Mouse (Mus musculus) kidney, adult 11 months (tissue): ENCODE measurements around the gene Ski.
"Not testable (repeated sequence)": the region's sequence is repeated elsewhere in the genome, so short reads cannot be mapped to it uniquely, and the experiment has no call there.

Experiments
- DNase-seq: peaks from one replicate; pipeline ENCODE4 v3.0.0; 2022

Ski gene

DNA sequence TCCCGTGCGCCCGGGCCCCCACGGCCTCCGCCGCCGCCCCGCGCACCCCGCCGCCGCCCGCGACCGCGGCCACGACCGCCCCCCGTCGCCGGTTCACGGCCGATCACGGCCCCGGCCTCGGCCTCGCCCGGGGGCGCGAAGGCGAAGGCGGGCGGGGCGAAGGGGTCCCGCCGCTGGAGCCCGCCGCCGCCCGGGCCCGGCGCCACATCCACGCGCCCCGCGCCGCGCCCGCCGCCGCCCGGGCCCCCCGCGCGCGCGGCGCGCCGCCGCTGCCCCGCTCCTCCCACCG lies at the start of gene Ski:
Ski (minus strand) TSS at position 41 of the 289 bp plus-strand sequence.
- DNase-seq: no peak

DNA sequence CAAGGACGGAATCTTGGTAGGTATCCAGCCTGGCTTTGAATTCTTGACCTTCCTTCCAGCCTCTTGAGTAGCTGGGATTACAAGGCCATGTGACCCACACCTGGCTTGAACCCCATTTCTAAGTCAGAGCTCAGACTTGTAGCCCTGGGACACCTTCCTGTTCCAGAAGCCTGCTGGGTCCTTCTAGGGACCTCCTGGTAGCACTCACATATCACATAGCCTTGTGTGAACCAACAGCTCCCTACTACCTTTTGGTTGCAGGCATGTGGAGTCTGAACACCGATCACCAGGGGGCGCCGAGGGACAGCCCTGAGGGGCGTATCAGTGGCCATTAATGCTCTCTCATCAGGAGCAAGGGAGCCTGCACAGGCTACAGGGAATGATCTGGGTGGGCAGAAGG lies 46.0 kb upstream of the Ski start:
- DNase-seq: peak; percentile 45

DNA sequence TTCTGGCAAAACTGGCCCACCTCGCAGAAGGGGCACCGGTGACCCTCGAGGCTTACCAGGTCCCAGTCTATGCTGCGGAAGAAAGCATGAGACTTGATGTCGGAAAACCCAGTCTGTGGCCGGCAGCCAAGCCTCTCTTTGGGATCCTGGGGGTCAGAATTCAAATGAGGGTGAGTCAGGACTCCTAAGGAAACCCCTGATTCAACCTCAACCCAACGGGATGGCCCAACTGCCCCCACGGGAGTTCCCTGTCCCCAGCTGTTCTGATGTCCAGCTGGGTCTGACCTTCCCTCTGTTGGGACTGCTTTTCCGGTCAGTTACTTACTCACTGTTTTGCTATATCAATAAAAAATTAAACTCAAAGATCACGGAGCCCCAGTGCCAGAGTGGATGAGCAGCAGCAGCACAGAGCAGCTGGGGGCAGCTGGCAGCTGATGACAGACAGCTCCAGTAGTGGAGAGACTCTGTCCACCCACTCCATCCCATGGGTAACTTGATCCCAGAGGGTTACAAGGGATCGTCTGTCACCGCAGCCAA lies 45.3 kb upstream of the Ski start:
- DNase-seq: peak; percentile 25

DNA sequence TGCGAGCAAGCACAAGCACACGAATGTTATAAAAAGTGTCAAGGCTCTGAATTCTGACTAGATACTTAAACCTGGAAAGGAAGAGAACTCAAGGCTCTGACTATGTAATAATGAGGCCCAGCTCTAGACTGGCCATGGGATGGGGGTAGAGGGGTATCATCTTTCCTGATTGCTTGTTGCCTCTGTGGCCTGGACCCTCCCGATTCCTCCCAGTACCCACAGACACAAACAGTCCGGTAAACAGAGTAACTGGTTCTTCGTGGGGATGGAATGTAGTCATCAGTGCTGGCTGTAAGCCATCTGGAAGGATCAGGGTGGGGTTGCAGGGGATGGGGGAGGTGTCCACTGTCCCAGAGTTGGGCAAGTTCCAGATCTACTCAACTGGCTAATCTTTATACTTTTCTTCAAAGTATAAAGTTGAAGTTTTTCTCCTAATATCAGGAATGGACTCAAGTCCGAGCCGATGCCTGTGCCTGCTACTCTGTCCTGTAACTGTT lies 44.7 kb upstream of the Ski start:
- peak; percentile 18 for DNase-seq

DNA sequence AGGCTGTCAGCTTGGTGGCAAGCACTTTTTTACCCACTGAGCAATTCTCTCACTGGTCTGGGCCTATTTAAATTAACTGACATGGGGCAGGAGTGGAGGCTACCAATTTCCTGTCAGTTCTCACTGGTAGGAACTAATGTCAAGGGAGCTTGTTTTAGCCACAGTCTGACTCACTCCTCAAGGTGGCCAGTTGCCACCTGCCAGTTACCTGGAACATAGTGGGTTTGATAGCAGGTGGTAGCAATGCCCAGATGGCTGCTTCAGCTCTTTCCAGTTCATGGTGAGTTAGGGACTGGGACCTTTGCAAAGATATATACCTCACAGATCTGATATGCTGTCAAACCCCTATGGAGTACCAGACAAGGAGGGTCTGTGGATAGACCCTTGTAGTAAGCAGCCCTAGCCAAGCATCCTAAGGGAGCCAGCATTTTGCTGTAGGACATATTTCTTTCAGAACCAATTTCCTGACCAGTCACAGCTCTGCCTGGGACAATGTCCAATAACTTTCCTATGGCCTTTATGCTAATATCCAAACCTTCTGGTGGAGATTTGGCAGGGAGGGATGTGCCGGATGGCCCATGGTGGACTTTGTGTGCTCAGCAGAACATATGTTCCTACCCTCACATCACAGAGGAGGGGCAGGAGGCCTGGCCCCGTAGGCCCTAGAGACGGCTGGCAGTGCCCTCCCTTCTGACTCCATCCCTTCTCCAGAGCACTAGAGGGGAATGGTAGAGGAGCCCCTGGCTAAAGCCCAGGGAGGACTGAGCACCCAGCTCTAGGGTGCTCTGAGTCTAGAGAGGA lies 42.3 kb upstream of the Ski start:
- no peak for DNase-seq

DNA sequence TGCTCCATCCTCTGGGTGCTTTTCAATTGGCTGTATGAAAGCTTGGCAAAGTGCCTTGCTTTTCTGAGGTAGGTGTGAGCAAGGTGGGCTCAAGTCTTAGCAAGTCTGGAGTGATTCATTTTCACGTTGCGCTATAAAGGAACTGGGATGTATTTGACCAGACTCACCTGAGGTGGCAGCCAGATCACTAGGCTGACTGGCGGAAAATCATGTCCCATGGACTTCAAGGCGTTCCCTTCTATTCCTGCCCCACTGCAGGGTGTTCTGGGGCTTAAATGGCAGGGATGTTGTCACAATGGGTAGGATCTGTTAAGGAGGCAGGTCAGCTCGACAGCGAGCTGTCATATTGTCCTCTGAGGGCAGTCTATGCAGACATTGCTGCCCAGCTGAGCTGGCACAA lies 29.9 kb upstream of the Ski start:
- DNase-seq: no peak

DNA sequence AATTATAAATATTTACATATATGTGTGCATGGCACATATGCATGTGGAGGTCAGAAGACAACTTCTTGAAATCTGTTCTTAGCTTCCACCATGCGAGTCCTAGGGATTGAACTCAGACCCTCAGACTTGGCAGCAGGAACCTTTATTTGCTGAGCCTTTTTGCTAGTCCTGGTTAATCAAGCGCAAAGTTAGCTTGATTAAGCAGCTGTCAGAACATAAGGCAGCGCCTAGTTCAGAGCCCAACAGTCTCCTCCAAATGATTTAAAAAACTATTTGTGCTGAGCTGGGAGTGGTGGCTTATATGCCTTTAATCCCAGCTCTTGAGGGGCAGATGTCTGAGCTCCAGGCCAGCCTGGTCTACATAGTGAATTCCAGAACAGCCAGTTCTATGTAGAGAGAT lies 28.8 kb upstream of the Ski start:
- DNase-seq: no peak

DNA sequence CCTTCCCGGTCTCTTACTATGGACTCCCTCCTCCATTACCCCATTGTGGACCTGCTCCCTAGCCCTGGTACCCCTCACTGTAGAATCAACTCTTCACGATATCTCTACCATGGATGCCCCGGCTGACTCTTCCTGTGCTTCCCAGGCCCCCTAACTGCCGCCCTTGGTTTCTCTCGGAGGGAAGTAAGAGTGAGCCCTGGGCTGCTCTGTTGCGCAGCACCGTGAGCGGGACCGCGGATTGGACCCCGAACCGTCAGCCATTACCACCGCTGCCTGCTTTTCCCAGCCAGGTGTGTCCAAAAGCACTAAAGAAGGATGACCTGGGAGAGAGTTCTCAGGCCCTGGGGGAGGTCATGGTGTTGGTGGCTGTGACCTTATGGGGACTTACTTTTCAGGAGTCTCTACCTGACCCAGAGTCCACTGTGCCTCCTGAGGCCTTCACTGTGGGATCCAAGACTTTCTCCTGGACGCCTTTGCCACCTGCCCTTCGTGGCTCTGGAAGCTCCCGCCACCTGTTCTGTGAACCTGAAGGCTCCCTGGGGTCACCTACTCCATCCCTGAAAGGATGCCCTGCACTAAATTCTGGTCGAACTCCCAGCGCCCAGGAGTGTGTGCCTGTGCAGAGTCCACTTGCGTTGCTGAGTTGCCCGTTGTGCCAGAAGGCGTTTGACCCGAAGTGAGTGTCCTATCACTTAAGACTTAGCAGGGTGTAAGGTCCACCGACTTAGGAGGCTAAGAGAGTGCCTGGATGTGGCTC lies 28.1 kb upstream of the Ski start:
- DNase-seq: peak; percentile 78

DNA sequence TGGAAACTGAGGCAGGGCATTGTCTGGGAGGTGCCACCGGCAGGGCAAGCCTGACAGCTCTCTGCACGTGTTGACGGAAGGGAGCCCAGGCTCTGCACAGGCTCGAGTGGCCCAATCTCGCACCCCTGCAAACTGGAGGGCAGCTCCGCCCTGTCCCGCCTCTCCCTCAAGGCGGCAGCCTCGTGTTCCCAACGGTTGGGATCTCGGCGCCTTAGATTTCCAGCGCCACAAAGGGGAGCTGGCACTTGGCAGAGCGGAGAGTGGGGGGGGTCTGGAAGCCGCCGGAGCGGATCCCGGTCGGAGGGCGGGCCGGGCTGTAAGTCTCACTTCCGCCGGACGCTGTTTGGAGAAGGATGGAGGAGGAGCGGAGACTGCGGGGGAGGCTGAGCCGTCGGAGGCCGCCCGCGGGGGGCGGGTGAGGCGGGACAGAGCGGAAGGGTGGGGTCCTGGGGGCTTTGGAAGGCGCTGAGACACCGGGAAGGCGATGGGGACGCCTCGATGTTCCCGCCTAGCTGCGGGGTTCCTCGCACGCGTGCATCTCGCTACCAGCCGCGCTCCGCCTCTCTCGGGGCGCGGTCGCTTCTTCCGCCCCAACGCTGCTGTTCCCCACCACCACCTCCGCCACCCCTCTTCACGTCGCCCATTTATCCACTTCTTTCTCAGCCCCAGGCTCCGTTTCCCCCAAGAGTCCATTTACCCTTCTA lies 27.4 kb upstream of the Ski start, which contains the start of gene Faap20:
Faap20 (plus strand) TSS at position 155 of the 704 bp plus-strand sequence.
- peak; percentile 86 for DNase-seq

DNA sequence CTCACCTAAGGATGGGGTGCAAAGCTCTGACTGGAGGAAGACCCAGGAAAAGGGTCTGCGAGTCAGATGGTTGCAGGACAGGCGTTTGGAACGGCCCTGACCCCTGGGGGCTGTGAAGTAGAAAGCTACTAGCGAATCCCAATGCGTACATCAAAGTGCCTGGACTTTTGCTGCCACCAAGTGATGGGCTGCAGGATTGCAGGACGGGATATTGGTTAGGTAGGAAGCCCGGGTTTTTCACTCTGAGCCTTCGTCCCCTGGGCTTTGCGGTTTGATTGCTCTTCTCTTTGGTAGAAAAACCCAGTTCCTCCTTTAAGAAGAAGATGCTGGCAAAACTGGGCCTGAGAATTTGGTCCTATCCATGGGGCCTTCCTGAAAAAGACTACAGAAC lies 26.9 kb upstream of the Ski start:
- DNase-seq: peak; percentile 91

DNA sequence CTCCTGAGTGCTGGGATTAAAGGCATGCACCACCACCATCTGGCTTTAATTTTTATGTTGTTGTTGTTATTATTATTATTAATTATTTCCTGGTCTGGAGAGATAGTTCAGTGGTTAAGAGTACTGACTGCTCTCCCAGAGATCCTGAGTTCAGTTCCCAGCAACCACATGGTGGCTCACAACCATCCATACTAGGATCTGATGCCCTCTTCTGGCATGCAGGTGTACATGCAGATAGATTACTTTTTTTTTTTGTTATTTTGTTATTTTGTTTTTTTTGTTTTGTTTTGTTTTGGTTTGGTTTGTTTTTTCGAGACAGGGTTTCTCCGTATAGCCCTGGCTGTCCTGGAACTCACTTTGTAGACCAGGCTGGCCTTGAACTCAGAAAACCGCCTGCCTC lies 25.7 kb upstream of the Ski start:
- DNase-seq: not testable (repeated sequence)

DNA sequence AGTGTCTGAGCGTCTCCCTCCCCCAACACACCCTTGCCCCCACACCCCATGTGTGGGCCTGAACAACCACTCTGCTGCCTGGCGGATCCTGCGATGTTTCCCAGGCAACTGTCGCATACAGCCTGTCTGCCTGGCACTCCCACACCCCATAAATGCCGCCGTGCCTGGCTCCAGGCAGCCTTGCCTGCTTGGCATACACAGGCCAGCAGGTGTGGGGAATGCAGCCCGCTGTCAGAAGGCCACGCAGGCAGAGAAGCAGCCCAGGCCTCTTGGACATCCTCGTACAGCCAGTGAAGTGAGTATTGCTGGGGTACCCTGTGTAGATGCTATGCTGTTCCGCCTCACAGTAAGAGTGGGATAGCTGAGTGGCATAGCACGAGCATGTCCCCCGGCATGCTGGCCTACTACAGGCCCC lies 24.3 kb upstream of the Ski start:
- peak; percentile 46 for DNase-seq

DNA sequence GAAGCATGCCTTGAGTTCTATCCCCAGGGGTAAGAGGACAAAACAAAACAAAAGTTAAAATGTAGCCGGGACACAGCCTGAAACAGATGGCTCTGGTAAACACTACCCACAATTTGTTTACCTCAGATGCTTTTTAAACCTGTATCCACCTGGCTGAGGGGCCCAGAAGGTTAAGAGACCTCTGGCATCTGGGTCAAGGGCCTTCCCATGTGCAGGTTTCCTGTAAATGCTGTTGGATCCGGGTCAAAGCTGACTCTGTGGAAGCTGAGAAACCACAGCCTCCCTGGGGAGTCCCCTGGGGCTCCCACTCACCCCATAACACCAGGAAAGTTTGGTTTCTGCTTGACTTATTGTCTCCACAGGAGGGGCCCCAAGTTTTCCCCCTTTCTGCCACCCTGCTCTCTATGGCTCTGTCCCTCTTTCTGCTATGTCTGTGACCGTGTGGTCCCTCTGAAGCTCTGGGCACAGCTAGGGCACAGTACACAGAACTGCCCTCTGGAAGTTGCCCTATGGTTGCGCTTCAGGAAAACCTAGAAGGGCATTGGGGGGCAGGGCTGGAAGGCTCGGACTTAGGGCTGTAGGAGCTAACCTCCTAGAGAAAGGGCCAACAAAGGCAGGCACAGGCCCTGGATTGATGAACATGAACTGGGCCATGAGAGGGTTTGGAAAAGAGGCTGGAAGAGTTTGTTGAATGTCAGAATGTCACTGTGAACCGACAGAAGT lies 23.5 kb upstream of the Ski start:
- peak; percentile 80 for DNase-seq

DNA sequence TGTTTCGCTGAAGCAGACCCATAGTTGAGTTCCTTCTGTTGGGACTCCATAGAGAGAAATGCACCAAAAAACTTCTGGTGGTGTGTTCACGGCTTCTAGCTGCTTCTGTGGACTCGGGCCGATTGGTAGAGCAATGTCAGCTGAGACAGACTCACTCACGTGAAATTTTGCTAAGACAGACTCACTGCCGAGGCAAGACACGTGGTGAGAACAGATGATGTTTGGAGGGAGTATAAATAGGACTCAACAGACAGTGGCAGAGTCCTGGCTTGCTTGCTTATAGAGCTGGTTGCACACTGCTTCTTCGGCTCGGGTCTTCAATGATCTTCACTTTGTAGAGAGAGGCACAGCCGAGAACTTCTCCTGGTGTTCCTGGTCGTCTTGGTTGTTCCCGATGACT lies 20.8 kb upstream of the Ski start:
- no peak for DNase-seq

DNA sequence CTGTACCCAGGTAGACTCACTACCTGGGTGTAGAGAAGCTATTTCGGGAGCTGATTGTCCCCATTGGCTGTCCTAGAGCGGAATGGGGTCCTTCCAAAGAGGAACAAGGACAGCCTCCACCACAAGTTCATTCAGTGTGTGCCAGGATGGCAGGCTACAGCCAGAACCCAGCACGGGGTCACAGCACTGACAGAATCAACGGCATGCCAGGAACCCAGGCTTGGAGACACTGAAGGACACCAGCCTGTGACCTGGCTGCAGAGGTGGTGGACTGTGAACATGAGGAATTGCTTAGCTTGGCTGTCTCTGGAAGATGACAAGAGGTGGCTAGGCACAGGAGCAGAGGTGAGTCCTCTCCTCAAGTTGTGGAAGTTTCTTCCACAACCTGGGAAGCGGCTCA lies 19.9 kb upstream of the Ski start:
- peak; percentile 47 for DNase-seq

DNA sequence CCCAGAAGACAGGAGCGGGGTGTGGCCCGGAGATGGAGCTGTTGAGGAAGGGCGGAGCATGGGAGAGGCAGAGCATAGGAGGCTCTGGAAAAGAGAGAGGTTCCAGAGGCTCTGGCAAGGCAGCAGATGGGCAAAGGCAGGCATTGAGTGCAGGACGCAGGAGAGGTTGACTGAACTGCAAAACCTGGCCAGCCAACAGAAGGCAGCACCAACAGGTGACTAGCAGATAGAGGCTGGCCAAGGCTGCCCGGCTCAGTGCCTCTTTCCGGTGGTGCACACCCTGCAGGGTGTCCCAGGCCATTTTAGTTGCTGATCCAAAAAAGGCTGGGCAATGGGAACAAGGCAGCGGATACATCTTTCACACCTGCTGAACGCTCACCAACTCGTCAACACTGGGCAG lies 19.4 kb upstream of the Ski start:
- DNase-seq: peak; percentile 29

DNA sequence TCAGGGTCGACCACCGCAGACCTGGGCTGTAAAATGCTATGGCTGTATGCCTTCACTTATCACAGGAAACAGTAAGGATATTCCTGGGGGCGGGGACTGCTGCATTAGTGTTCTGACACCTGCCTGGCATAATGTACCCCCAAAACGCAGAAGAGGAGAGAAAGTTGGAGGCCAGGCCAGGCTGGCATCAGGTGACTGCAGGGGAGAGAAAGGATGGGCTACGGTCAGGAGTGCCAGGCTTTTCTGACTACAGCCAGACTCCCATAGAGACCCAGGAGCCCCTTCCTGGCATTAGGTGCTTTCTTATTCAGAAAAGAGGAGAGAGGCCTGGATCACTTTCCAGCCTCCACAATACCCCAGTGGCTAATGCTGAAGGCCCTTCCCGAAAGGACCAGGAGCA lies 17.1 kb upstream of the Ski start:
- no peak for DNase-seq

DNA sequence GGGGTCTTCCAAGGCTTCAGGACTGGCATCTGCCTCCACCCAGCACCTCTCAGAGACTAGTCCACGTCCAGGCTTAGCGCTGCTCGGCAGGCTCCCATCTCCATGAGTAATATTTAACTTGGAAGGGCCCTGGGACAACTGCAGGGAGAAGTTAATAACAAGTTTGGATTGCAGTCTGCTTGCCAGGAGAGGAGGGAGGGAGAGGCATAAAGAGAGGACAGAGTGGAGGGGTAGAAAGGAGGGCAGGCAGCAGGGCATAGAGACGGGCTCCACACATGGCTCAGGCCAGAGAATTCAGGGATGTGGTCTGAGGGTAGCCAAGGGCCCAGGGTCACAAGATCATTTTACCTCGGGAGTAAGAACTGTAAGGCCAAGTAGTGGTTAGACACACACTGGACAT lies 15.9 kb upstream of the Ski start:
- peak; percentile 93 for DNase-seq

DNA sequence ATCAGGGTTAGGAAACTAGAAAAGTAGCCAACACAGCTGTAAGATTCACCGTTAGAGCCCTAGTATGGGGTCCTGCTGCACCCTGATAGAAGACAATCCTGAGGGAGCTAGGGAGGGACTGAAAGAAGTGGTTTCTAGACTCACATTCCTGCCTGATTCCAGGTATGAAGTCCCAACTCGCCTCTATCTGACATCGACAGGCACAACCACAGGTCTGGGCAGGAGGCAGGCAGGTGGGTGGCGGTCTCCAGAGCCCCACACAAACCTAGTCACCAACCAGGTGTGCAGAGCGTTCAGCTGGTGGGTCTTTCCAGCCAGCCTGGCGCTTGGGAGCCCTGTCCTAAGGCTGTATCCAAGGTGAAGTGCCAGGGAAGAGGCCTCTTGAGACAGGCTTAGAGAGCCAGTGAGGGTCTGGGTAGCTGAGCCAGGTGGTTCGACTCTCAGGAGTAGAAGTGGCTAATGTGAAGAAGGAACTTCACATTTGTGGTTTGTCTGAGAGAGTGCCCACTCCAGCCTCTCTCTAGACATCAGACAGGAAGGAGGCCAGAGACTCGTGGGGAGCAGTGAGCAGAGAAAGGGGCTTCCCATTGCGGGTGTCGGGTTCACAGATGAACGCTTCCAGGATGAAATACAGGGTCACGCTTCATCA lies 14.5 kb upstream of the Ski start:
- no peak for DNase-seq

DNA sequence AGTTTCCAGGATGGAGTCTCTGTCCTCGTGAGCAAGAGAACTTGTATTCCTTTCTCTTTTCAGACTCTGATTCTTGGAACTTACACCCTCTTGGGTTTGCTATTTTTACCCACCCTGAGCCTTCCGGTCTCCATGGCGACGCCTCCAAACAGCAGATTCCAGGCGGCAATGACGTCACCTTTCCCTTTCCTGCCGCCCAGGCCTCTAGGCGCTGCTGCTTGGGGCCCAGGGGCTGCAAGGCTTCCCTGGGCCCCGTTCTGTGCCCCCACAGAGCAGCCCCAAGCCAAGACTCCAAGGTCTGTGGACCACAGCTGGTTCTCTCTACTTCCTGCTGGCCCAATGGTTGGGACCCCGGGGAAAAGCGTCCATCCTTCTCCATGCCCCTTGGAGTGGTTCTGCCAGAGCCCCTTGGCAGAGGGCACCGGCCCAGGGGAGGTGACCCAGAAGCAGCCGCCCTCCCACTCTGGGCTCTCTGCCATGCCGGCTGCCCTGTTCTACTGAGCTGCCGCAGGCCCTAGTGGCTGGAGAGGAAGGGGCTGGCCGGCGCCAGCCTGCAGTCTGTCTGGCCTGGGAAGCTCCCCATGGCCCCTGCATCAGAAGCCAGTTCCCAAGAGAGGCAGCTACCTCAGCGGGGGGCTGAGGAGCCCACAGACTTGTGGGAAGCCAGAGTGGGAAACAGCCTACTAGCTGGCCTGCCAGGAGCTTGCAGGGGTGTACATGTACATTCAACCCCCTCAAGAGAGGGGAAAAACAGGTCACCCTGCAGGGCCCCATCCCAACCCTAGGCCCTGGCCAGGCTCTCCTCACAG lies 13.1 kb upstream of the Ski start:
- DNase-seq: peak; percentile 93
